Mouse (Mus musculus): Measurements from ENCODE around the gene Cdh3. TPM values are rescaled to one million over a fixed set of nuclear protein-coding genes. Genes with fewer than 3 reads are reported as not detected.

The Cdh3 gene
- polyA plus RNA-seq, 1 experiment from 2014 or later = 3.8 TPM

DNA sequence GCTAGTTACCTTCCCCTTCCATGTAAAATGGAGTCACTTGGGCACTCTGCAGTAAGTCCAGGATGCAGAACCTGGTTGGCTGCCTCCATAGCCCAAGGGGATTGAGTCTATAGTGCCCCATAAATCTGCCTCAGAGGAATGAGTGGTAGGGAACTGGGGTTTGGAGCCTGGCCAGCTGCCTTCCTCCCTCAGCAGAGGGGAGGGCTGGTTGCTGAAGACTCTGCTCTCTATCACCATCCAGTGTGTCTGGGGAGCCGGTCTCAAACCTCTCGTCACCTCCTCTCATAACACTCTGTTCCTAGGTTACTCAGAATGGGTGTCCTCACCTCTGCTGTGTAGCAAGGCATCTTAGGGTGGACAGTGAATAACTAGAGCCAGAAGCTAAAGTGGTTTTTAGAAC lies 5.9 kb downstream of the Cdh3 start:
- H3K9ac ChIP-seq (ENCODE audit: low read length) = no peak overlapping the region
- ATAC-seq (replicated peaks; ENCODE audit: low FRiP score) = no peak
- 78% methylated on average over 2 of the region's 2 CpGs for WGBS

GRCm38 (mm10) chr8:106518763-106519162 lies 8.1 kb downstream of the Cdh3 start:
- DNase-seq (ENCODE audit: low spot score) (no peak), ATAC-seq (replicated peaks; ENCODE audit: low FRiP score) (no peak)
- H3K27ac ChIP-seq (ENCODE audit: low read depth, low read length) = no peak overlapping the region
- 58% methylated on average over 3 of the region's 3 CpGs for WGBS
- H3K4me1 ChIP-seq (replicated peaks; ENCODE audit: control insufficient read depth, insufficient read depth, low read length) = no peaks in the 10 kb centered on the region
- H3K4me3 ChIP-seq (ENCODE audit: low read depth, low read length) = no peak overlapping the region
- no peaks in the 10 kb centered on the region for H3K9me3 ChIP-seq (ENCODE audit: control insufficient read depth, low read length)
- no peaks in the 10 kb centered on the region for H3K36me3 ChIP-seq (ENCODE audit: control insufficient read depth, insufficient read depth, low read length)
- no peak overlapping the region for H3K9ac ChIP-seq (ENCODE audit: low read length)
- no peaks in the 10 kb centered on the region for H3K27me3 ChIP-seq (ENCODE audit: control insufficient read depth, insufficient read depth, low read length)
- no peak overlapping the region for H3K4me2 ChIP-seq (ENCODE audit: low read depth, low read length, severe bottlenecking)

More for the DNA sequence above, 5.9 kb downstream of the Cdh3 start:
- Histone ChIP-seq H3K4me2 (ENCODE audit: low read depth, low read length, severe bottlenecking) (no peak overlapping the region), H3K9me3 (ENCODE audit: control insufficient read depth, low read length) (no peaks in the 10 kb centered on the region), H3K36me3 (ENCODE audit: control insufficient read depth, insufficient read depth, low read length) (no peaks in the 10 kb centered on the region), H3K4me3 (ENCODE audit: low read depth, low read length) (no peak overlapping the region), H3K27ac (ENCODE audit: low read depth, low read length) (no peak overlapping the region), H3K4me1 (replicated peaks; ENCODE audit: control insufficient read depth, insufficient read depth, low read length) (peaks cover 3% of the 10 kb centered on the region; the same call in 1 of the 2 replicates), H3K27me3 (ENCODE audit: control insufficient read depth, insufficient read depth, low read length) (peaks cover 10% of the 10 kb centered on the region)
- no peak for DNase-seq (ENCODE audit: low spot score)

DNA sequence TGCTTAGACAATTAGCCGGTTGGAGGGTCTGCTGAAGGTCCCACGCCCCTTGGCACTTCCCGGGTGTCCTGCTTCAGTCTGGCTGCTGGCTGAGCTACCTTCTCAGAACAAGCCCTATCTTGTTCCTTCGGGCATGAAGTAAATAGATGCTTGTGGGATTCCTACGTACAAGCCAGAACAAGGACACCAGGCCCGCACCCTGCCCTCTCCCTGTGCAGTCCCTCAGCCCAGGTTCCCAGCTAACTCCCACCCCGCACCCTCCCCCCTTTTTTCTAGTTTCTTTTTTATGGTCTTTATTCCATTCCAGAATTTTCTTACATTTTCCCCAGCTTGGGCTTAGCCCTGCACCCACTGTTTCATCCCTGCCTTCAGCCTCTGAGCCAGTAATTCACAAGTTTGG lies 9.9 kb downstream of the Cdh3 start:
- H3K4me2 ChIP-seq (ENCODE audit: low read depth, low read length, severe bottlenecking) = no peak overlapping the region
- H3K36me3 ChIP-seq (ENCODE audit: control insufficient read depth, insufficient read depth, low read length) = no peaks in the 10 kb centered on the region
- H3K9ac ChIP-seq (ENCODE audit: low read length) = no peak overlapping the region
- no peaks in the 10 kb centered on the region for H3K9me3 ChIP-seq (ENCODE audit: control insufficient read depth, low read length)
- no peaks in the 10 kb centered on the region for H3K27me3 ChIP-seq (ENCODE audit: control insufficient read depth, insufficient read depth, low read length)
- WGBS = 85% methylated on average over 7 of the region's 7 CpGs
- no peak overlapping the region for H3K27ac ChIP-seq (ENCODE audit: low read depth, low read length)
- no peak for DNase-seq (ENCODE audit: low spot score)
- ATAC-seq (replicated peaks; ENCODE audit: low FRiP score) = no peak
- H3K4me3 ChIP-seq (ENCODE audit: low read depth, low read length) = no peak overlapping the region
- no peaks in the 10 kb centered on the region for H3K4me1 ChIP-seq (replicated peaks; ENCODE audit: control insufficient read depth, insufficient read depth, low read length)

GRCm38 (mm10) chr8:106521845-106522244 lies 11.2 kb downstream of the Cdh3 start:
- DNase-seq (ENCODE audit: low spot score) = no peak
- Histone ChIP-seq H3K9ac (ENCODE audit: low read length) (no peak overlapping the region), H3K4me3 (ENCODE audit: low read depth, low read length) (no peak overlapping the region), H3K4me2 (ENCODE audit: low read depth, low read length, severe bottlenecking) (no peak overlapping the region), H3K27me3 (ENCODE audit: control insufficient read depth, insufficient read depth, low read length) (no peaks in the 10 kb centered on the region), H3K4me1 (replicated peaks; ENCODE audit: control insufficient read depth, insufficient read depth, low read length) (no peaks in the 10 kb centered on the region), H3K27ac (ENCODE audit: low read depth, low read length) (no peak overlapping the region), H3K9me3 (ENCODE audit: control insufficient read depth, low read length) (no peaks in the 10 kb centered on the region), H3K36me3 (ENCODE audit: control insufficient read depth, insufficient read depth, low read length) (no peaks in the 10 kb centered on the region)
- no peak for ATAC-seq (replicated peaks; ENCODE audit: low FRiP score)
- 81% methylated on average over 9 of the region's 9 CpGs for WGBS

DNA sequence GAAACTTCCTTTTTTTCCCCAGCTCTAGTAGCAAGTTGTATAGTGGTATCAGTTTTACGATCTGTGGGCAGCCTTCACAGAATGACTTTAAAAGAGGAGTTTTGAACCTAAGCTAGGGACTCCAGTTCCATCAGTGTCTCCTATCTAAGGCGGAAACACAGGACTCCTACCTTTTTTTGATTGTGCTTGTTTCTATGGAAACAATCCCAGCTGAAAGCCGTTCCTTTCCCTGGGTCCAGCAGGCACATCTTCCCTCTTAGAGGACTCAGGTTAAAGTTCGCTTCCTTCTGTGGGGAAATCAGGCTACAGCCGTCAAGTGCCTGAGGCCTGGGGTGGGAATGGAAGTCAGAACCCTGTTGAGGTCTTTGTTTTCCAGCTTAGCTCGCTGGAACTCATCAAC lies 16.0 kb downstream of the Cdh3 start:
- no peak overlapping the region for H3K4me3 ChIP-seq (ENCODE audit: low read depth, low read length)
- no peaks in the 10 kb centered on the region; the same call in 1 of the 2 replicates for H3K9me3 ChIP-seq (ENCODE audit: control insufficient read depth, low read length)
- no peak overlapping the region for H3K9ac ChIP-seq (ENCODE audit: low read length)
- H3K36me3 ChIP-seq (ENCODE audit: control insufficient read depth, insufficient read depth, low read length) = no peaks in the 10 kb centered on the region
- no peak overlapping the region for H3K27ac ChIP-seq (ENCODE audit: low read depth, low read length)
- no peak for DNase-seq (ENCODE audit: low spot score)
- no peak overlapping the region for H3K4me2 ChIP-seq (ENCODE audit: low read depth, low read length, severe bottlenecking)
- H3K4me1 ChIP-seq (replicated peaks; ENCODE audit: control insufficient read depth, insufficient read depth, low read length) = no peaks in the 10 kb centered on the region
- H3K27me3 ChIP-seq (ENCODE audit: control insufficient read depth, insufficient read depth, low read length) = no peaks in the 10 kb centered on the region
- ATAC-seq (replicated peaks; ENCODE audit: low FRiP score) = no peak
- 67% methylated on average over 6 of the region's 6 CpGs for WGBS

- no peaks in the 10 kb centered on the region for H3K36me3 ChIP-seq (ENCODE audit: control insufficient read depth, insufficient read depth, low read length)
- H3K4me2 ChIP-seq (ENCODE audit: low read depth, low read length, severe bottlenecking) = no peak overlapping the region
- H3K9me3 ChIP-seq (ENCODE audit: control insufficient read depth, low read length) = no peaks in the 10 kb centered on the region; the same call in 1 of the 2 replicates
- H3K9ac ChIP-seq (ENCODE audit: low read length) = no peak overlapping the region
- H3K4me1 ChIP-seq (replicated peaks; ENCODE audit: control insufficient read depth, insufficient read depth, low read length) = no peaks in the 10 kb centered on the region
- H3K4me3 ChIP-seq (ENCODE audit: low read depth, low read length) = no peak overlapping the region
- H3K27me3 ChIP-seq (ENCODE audit: control insufficient read depth, insufficient read depth, low read length) = no peaks in the 10 kb centered on the region
- DNase-seq (ENCODE audit: low spot score) = peak; percentile 60
- H3K27ac ChIP-seq (ENCODE audit: low read depth, low read length) = no peak overlapping the region
- ATAC-seq (replicated peaks; ENCODE audit: low FRiP score) = no peak
- WGBS = 91% methylated on average over 9 of the region's 9 CpGs
Observed at GRCm38 (mm10) chr8:106527241-106528036, 16.7 kb downstream of the Cdh3 start.

DNA sequence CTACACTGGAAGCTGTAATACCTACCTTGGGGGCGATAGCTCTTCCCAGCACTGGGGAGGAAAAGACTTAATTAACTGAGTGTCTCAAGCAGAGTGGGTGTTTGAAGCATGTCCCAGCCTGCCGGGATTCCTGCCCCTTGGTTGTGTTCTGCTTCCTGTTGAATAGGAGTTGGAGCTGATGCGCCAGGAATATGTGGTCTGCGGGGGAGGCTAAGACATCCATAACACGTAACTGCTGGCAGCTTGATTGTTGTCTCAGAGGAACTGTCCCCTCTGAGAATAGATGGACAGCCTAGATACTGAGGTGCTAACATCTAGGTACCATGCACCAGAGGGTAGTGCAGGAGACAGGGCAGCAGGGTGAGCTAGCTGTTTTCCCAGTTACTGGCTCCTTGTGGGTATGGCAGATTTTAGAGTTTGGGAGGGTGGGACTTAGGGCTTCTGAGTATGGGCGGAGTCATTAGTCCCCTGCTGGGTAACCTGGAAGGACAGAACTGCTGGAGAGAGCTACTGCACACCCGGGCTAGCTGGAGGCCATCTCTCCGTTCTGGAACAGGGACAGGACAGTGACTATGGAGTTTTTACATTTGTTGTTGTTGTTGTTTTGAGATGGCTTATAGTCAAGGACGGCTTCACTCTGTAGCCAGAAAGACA lies 18.0 kb downstream of the Cdh3 start:
- Histone ChIP-seq H3K27me3 (ENCODE audit: control insufficient read depth, insufficient read depth, low read length) (no peaks in the 10 kb centered on the region), H3K27ac (ENCODE audit: low read depth, low read length) (no peak overlapping the region), H3K9ac (ENCODE audit: low read length) (no peak overlapping the region), H3K9me3 (ENCODE audit: control insufficient read depth, low read length) (no peaks in the 10 kb centered on the region; the same call in 1 of the 2 replicates), H3K4me1 (replicated peaks; ENCODE audit: control insufficient read depth, insufficient read depth, low read length) (no peaks in the 10 kb centered on the region), H3K4me2 (ENCODE audit: low read depth, low read length, severe bottlenecking) (no peak overlapping the region), H3K36me3 (ENCODE audit: control insufficient read depth, insufficient read depth, low read length) (no peaks in the 10 kb centered on the region), H3K4me3 (ENCODE audit: low read depth, low read length) (no peak overlapping the region)
- DNase-seq (ENCODE audit: low spot score) = no peak
- 88% methylated on average over 9 of the region's 9 CpGs for WGBS
- no peak for ATAC-seq (replicated peaks; ENCODE audit: low FRiP score)

GRCm38 (mm10) chr8:106529885-106530482 lies 19.3 kb downstream of the Cdh3 start:
- no peaks in the 10 kb centered on the region; the same call in 1 of the 2 replicates for H3K9me3 ChIP-seq (ENCODE audit: control insufficient read depth, low read length)
- 94% methylated on average over 10 of the region's 10 CpGs for WGBS
- no peak overlapping the region for H3K4me2 ChIP-seq (ENCODE audit: low read depth, low read length, severe bottlenecking)
- no peaks in the 10 kb centered on the region for H3K27me3 ChIP-seq (ENCODE audit: control insufficient read depth, insufficient read depth, low read length)
- no peak overlapping the region for H3K9ac ChIP-seq (ENCODE audit: low read length)
- ATAC-seq (replicated peaks; ENCODE audit: low FRiP score) (no peak), DNase-seq (ENCODE audit: low spot score) (no peak)
- H3K27ac ChIP-seq (ENCODE audit: low read depth, low read length) = no peak overlapping the region
- no peaks in the 10 kb centered on the region for H3K4me1 ChIP-seq (replicated peaks; ENCODE audit: control insufficient read depth, insufficient read depth, low read length)
- no peaks in the 10 kb centered on the region for H3K36me3 ChIP-seq (ENCODE audit: control insufficient read depth, insufficient read depth, low read length)
- no peak overlapping the region for H3K4me3 ChIP-seq (ENCODE audit: low read depth, low read length)
